Mouse (Mus musculus): ENCODE data around the gene Zeb2.

- TF ChIP-seq TAL1 (IDR thresholded peaks at IDR 0.05; ENCODE audit: low read length) (no peak), GATA1 (IDR thresholded peaks at IDR 0.05; ENCODE audit: low read length) (no peak)
These were observed 35.6 kb downstream of the Zeb2 start for GRCm38 (mm10) chr2:45081559-45081958.
